Mouse (Mus musculus): Measurements from ENCODE around the gene Tmprss11b.

The Tmprss11b gene

GRCm38 (mm10) chr5:86676262-86676661 is at the start of gene Tmprss11b:
Gene Tmprss11b (minus strand): TSS chr5:86676362.
- DNase-seq (ENCODE audit: low spot score): no peak

GRCm38 (mm10) chr5:86725021-86725420 is 48.9 kb upstream of the Tmprss11b start:
- no peak for DNase-seq (ENCODE audit: low spot score)

DNA sequence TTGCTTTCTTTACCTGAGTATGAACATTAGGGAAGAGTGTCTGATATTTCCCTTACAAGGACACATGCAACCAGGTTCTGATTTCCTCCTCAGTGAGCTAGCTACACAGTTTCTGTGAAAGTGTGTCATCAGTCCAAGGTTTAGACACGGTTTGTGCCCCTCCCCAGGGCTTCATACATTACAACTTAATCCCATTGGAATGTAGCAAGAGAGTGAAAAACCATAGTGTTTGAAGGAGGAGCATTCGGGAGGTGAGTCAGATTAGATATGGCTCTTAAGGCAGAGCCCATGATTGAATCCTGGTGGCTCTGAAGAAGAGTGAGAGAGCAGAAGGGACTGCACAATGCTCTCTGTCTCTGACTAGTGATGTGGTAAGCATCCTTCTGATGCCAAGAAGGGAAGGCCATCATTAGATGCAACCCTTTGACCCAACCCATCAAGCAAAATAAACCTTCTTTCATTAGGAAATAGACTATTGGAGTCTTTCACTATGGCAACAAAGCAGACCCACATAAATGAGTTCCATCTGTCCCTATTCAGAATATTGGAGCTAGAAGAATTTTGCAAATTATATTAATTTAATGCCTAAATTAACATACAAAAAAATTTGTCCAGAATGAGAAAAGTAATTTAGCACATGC is 46.8 kb upstream of the Tmprss11b start:
- no peak for DNase-seq (ENCODE audit: low spot score)

DNA sequence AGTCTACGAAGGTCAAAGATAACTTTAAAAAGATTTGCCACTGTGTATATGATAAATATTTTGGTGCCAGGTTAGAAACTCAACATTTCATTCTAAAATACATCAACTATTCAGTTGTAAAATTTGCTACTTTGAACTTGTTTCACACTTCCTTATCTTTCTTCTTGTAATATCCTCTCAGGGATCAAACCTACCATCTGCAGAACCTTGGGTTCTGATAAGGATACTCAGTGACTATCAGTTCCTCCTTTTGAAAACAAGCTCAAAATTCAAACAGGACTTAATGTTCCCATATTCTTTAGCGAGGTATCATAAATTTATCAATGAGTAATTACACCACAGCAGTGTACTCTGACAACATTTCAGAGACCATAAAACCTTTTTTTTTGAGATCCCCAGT is 38.8 kb upstream of the Tmprss11b start:
- DNase-seq (ENCODE audit: low spot score): no peak

GRCm38 (mm10) chr5:86704923-86705322 is 28.8 kb upstream of the Tmprss11b start:
- DNase-seq (ENCODE audit: low spot score): no peak

DNA sequence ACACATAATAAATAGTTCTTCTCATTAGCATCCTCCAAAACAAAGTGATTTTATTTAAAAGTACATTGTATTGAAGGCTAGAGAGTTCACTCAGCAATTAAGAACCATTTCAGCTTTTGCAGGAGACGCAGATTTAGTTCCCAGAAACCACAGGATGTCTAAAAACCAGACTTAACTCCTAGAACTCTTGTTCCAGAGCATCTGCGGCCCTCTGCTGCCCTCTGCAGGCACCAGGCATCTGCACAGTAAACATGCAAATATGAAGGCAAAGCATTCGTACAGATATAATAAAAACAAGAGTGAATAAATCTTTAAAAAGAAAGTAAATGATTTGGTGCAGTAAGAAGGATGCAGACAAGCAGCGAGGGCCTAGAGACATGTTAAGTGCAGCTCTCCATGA is 8.5 kb upstream of the Tmprss11b start:
- DNase-seq (ENCODE audit: low spot score): peak; percentile 20

- peak; percentile 9 for DNase-seq (ENCODE audit: low spot score)
Observed at GRCm38 (mm10) chr5:86649185-86649584, 27.0 kb downstream of the Tmprss11b start.

- no peak for DNase-seq (ENCODE audit: low spot score)
Observed at GRCm38 (mm10) chr5:86640795-86641194, 35.4 kb downstream of the Tmprss11b start.

DNA sequence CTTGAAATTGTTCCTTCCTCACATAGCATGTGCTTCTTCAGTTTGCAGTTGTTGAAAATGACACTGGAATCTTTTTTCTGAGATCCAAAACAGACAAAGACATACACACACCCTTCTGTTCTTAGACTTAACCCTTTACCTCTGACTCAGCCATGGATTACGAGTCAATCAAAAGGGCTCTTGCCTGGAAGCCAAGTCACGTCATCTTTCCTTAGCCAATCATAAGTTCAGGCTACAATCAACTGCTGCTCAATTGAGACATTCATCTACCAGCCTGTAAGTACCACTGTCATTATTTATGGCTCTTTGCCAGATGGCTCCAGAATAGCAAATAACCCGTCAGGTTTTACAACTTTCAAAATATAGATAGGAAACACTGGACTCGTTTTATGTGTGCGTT is 43.8 kb downstream of the Tmprss11b start, which contains the start of gene Tmprss11f:
Gene Tmprss11f (minus strand): TSS at position 101 of the 400 bp plus-strand sequence.
- DNase-seq (ENCODE audit: low spot score): no peak

GRCm38 (mm10) chr5:86630700-86631099 is 45.5 kb downstream of the Tmprss11b start:
- DNase-seq (ENCODE audit: low spot score): no peak

GRCm38 (mm10) chr5:86621778-86622177 is 54.4 kb downstream of the Tmprss11b start:
- no peak for DNase-seq (ENCODE audit: low spot score)
